Mouse (Mus musculus): ENCODE data around the gene Sdc1. TPM values are rescaled to one million over a fixed set of nuclear protein-coding genes. Genes with fewer than 3 reads are reported as not detected.

Sdc1 gene
- polyA plus RNA-seq, 1 experiment = 10.9 TPM

- Histone ChIP-seq H3K4me3 (ENCODE audit: insufficient read depth, low read length) (no peak overlapping the region), H3K27ac (ENCODE audit: insufficient read depth, low read depth, low read length) (no peak overlapping the region), H3K4me1 (ENCODE audit: control insufficient read depth, insufficient read depth, low read length) (no peaks in the 10 kb centered on the region)
- no peak for TF ChIP-seq POLR2A (IDR thresholded peaks at IDR 0.05; ENCODE audit: borderline replicate concordance, low read depth, low read length)
- no peak for TF ChIP-seq CTCF (IDR thresholded peaks at IDR 0.05; ENCODE audit: low read depth, low read length)
These were observed 46.5 kb downstream of the Sdc1 start for GRCm38 (mm10) chr12:8817467-8818232.

- TF ChIP-seq POLR2A (IDR thresholded peaks at IDR 0.05; ENCODE audit: borderline replicate concordance, low read depth, low read length) (no peak), CTCF (IDR thresholded peaks at IDR 0.05; ENCODE audit: low read depth, low read length) (no peak)
- H3K27ac ChIP-seq (ENCODE audit: insufficient read depth, low read depth, low read length) = no peak overlapping the region
- H3K4me1 ChIP-seq (ENCODE audit: control insufficient read depth, insufficient read depth, low read length) = no peaks in the 10 kb centered on the region
- H3K4me3 ChIP-seq (ENCODE audit: insufficient read depth, low read length) = no peak overlapping the region
These were observed 47.1 kb downstream of the Sdc1 start for GRCm38 (mm10) chr12:8818233-8818672.

- no peak overlapping the region for H3K27ac ChIP-seq (ENCODE audit: insufficient read depth, low read depth, low read length)
- H3K4me3 ChIP-seq (ENCODE audit: insufficient read depth, low read length) = no peak overlapping the region
- peaks cover 17% of the 10 kb centered on the region for H3K4me1 ChIP-seq (ENCODE audit: control insufficient read depth, insufficient read depth, low read length)
- TF ChIP-seq POLR2A (IDR thresholded peaks at IDR 0.05; ENCODE audit: borderline replicate concordance, low read depth, low read length) = no peak
These were observed 54.0 kb downstream of the Sdc1 start for GRCm38 (mm10) chr12:8824995-8825703.

- Histone ChIP-seq H3K4me1 (ENCODE audit: control insufficient read depth, insufficient read depth, low read length) (peaks cover 22% of the 10 kb centered on the region), H3K4me3 (ENCODE audit: insufficient read depth, low read length) (no peak overlapping the region), H3K27ac (ENCODE audit: insufficient read depth, low read depth, low read length) (no peak overlapping the region)
- TF ChIP-seq CTCF (IDR thresholded peaks at IDR 0.05; ENCODE audit: low read depth, low read length) (no peak), POLR2A (IDR thresholded peaks at IDR 0.05; ENCODE audit: borderline replicate concordance, low read depth, low read length) (no peak)
These were observed 56.0 kb downstream of the Sdc1 start for GRCm38 (mm10) chr12:8827014-8827715.

- no peak overlapping the region for H3K4me3 ChIP-seq (ENCODE audit: insufficient read depth, low read length)
- no peak overlapping the region for H3K27ac ChIP-seq (ENCODE audit: insufficient read depth, low read depth, low read length)
- TF ChIP-seq POLR2A (IDR thresholded peaks at IDR 0.05; ENCODE audit: borderline replicate concordance, low read depth, low read length) = no peak
- no peak for TF ChIP-seq CTCF (IDR thresholded peaks at IDR 0.05; ENCODE audit: low read depth, low read length)
- H3K4me1 ChIP-seq (ENCODE audit: control insufficient read depth, insufficient read depth, low read length) = peaks cover 22% of the 10 kb centered on the region
These were observed 58.0 kb downstream of the Sdc1 start for GRCm38 (mm10) chr12:8829032-8829660.

- Histone ChIP-seq H3K4me3 (ENCODE audit: insufficient read depth, low read length) (no peak overlapping the region), H3K27ac (ENCODE audit: insufficient read depth, low read depth, low read length) (no peak overlapping the region), H3K4me1 (ENCODE audit: control insufficient read depth, insufficient read depth, low read length) (peaks cover 22% of the 10 kb centered on the region)
- no peak for TF ChIP-seq POLR2A (IDR thresholded peaks at IDR 0.05; ENCODE audit: borderline replicate concordance, low read depth, low read length)
- no peak for TF ChIP-seq CTCF (IDR thresholded peaks at IDR 0.05; ENCODE audit: low read depth, low read length)
These were observed 58.5 kb downstream of the Sdc1 start for GRCm38 (mm10) chr12:8829661-8830040.

GRCm38 (mm10) chr12:8830967-8831635, 60.0 kb downstream of the Sdc1 start:
- no peak for TF ChIP-seq POLR2A (IDR thresholded peaks at IDR 0.05; ENCODE audit: borderline replicate concordance, low read depth, low read length)
- TF ChIP-seq CTCF (IDR thresholded peaks at IDR 0.05; ENCODE audit: low read depth, low read length) = no peak
- no peak overlapping the region for H3K4me3 ChIP-seq (ENCODE audit: insufficient read depth, low read length)
- H3K27ac ChIP-seq (ENCODE audit: insufficient read depth, low read depth, low read length) = no peak overlapping the region
- H3K4me1 ChIP-seq (ENCODE audit: control insufficient read depth, insufficient read depth, low read length) = peaks cover 22% of the 10 kb centered on the region

- H3K4me1 ChIP-seq (ENCODE audit: control insufficient read depth, insufficient read depth, low read length) = peaks cover 22% of the 10 kb centered on the region
- no peak for TF ChIP-seq CTCF (IDR thresholded peaks at IDR 0.05; ENCODE audit: low read depth, low read length)
- TF ChIP-seq POLR2A (IDR thresholded peaks at IDR 0.05; ENCODE audit: borderline replicate concordance, low read depth, low read length) = no peak
- no peak overlapping the region for H3K4me3 ChIP-seq (ENCODE audit: insufficient read depth, low read length)
- H3K27ac ChIP-seq (ENCODE audit: insufficient read depth, low read depth, low read length) = no peak overlapping the region
These were observed 60.6 kb downstream of the Sdc1 start for GRCm38 (mm10) chr12:8831710-8832109.

- Histone ChIP-seq H3K4me1 (ENCODE audit: control insufficient read depth, insufficient read depth, low read length) (peaks cover 14% of the 10 kb centered on the region), H3K27ac (ENCODE audit: insufficient read depth, low read depth, low read length) (no peak overlapping the region), H3K4me3 (ENCODE audit: insufficient read depth, low read length) (no peak overlapping the region)
- TF ChIP-seq POLR2A (IDR thresholded peaks at IDR 0.05; ENCODE audit: borderline replicate concordance, low read depth, low read length) = no peak
- no peak for TF ChIP-seq CTCF (IDR thresholded peaks at IDR 0.05; ENCODE audit: low read depth, low read length)
These were observed 69.7 kb downstream of the Sdc1 start for GRCm38 (mm10) chr12:8840782-8841325.

Data from bone marrow macrophage, adult 2 months (primary cell).